Mouse (Mus musculus) megakaryocyte-erythroid progenitor cell, adult 5-6 weeks (primary cell): Measurements from ENCODE around the gene Nhsl1. TPM values are rescaled to one million over a fixed set of nuclear protein-coding genes. Genes with fewer than 3 reads are reported as not detected.
A peak's percentile ranks its signal among the peaks of the same experiment; 100 is the strongest.

Experiments used
- ATAC-seq: replicated peaks from 2 replicates; pipeline ENCODE4 v1.8.0; 2016; ENCODE audit warnings: mild to moderate bottlenecking, inconsistent platforms; ENCODE audit not compliant: severe bottlenecking, poor library complexity, low FRiP score, low TSS enrichment
- total RNA-seq, 2 experiments: library from RNA; stranded (forward) in 1 of 2; stranded (reverse) in 1 of 2; fragments of 200-1000, 215-1000 nt in 1 of 2; fragments of >200 nt in 1 of 2; fragmentation: Nextera tagmentation in 1 of 2; gene quantifications; 2 replicates each; pipeline ENCODE4 v1.2.3; 2014 to 2017

The Nhsl1 gene
- total RNA-seq, 2 experiments from 2014 or later: 1.2 TPM; not detected in 1

DNA sequence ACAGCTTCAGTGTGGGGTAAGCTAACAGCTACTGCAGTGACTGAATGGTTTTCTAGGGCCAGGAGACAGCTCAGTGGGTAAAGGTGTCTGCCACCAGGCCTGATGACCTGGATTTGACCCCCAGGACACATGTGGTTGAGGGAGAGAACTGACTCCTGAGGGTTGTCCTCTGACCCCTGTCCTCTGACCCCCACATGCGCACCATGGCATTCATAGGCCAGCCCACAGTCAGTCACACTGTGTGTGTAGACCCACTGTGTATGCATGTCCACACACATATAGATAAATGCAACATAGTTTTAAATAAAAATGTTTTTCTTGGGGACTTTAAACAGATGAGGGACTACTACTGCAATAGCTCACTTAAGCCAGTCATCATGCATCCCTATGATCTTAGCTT lies 22.1 kb downstream of the Nhsl1 start:
- ATAC-seq: no peak

DNA sequence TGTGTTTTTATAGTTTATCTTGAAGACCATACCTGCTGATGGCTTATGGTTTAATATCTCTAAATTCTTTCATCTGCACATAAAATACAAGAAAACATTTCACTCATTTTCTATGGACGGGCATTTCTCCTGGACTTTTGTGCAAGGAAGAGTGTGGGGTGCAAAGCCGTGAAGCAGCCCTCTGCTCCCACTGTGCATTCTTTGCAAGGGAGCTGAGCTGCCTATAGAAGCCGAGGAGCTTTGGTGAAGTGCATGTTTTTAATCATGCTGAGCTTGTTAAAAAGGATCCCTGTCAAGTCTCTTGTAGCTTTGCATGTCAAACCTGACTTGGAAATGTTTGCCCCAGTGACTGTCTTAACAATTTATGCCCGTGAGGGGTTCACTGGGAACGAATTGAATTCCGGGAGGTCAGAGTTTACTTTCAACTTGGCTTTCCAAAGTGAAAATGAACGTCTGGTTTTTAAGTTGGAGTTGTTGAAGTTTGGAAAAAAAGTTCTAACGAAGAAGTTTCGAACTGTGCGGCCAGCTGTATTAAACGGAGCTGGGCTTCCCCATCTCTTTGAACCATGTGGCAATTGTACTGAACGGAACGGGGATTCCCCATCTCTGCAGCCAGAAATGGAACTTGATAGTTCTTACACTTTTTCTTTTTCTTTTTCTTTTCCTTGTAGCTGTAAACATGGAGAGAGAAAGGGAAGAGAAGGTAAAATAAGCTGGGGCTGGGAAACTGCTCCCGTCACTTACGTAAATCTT lies 22.8 kb downstream of the Nhsl1 start:
- ATAC-seq: no peak

DNA sequence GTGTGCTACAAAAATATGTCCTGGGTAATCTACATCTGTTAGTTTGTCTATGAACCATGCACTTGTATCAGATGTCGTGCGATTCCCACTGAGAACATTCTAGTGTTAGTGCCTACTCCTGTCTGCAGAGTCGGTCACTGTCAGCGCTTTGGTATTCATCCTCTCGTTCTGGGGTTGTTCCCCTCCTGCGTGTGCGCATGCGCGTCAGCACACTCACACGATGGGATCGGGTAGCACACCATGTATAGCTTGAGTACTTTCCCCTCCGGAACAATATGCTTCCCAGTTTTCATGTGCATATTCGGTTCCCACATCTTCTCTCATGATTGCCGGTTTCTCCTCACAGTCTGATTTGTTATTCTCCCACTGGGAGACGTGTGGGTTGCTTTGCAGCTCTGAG lies 28.4 kb downstream of the Nhsl1 start:
- no peak for ATAC-seq

DNA sequence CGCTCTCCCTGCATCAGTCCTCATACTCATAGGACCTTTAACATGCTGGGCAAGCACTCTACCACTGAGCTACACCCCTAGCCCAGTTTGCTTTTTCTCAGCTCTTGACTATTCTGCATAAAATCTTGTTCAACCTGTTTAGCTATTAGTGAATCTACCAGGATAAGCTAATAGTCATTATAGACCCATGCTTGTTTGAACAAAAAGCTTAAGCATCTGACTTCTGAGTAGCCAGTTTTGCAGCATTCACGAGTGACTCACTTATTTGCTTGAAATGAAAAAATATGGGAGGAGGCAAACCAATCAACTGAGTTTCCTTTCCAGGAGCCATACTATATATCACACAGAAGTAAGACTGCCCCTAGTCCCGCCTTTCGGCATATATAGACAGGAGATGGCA lies 32.0 kb downstream of the Nhsl1 start:
- ATAC-seq: no peak

DNA sequence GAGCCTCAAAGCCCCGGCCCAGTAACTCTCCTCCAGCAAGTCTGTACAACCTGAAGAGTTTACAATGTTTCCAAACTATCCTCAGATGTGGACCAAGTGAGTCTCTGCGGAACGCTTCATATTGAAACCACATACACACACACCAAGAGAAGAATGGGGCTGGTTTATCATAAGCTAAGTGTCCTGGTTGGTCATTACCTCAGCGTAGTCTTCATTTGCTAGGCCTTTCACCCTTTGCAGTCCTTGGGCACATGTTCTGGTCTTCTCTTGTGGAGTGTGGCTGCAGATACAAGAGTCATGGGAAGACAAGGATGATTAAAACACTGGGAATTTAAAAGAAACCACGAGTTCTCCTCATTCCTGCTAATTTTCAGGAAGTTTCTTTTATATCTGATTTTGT lies 34.2 kb downstream of the Nhsl1 start:
- ATAC-seq: no peak

DNA sequence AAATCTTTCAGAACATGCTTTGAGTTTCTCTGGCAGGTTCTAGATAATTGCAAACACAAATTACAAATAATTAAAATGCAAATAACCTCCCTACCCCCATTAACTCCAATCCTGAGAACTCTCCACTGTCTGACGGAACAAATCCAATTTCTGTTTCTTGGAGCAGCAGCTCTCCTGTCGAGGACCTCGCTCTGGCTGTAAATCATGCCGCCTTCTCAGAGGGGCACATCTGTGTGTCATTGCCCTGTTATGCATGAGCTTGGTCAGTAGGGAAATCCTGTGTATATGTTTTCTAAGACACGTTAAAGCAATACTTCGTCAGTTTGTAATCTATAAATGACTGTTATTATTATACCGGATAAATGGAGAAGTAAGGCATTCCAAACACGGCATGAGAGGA lies 35.3 kb downstream of the Nhsl1 start:
- no peak for ATAC-seq

DNA sequence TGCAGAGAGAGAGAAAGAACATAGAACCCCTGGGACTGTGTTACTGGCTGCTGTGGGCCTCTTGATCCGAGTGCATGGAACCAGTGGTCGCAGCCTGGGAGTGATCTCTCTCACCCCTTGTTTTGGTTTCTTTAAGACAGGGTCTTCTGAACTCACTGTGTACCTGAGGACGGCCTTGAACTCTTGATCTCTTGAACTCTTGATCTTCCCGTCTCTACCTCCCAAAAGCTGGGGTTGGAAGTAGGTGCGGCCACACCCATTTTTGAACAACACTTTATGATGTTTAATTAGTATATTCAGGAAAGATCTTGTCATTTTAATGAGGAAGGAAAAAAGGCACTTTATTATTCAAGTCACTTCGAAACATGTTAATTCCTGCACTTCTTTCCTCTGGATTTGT lies 37.7 kb downstream of the Nhsl1 start:
- no peak for ATAC-seq

DNA sequence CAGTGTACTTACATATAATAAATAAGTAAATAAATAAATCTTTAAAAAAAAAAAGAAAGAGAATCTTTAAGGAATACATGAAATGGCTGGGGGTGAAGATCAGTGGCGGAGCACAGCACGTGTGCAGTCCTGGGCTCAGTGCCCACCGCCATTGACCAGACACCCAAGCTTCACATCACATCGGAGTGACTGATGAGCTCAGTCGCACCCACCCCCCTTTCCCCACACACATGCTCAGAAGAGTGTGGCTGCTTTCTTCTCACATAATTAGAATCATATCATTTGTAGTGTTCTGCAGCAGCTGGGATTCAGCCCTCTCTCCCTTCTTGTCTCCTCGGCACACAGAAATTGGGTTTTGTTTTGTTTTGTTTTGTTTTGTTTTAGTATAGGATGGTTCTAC lies 38.4 kb downstream of the Nhsl1 start:
- no peak for ATAC-seq

DNA sequence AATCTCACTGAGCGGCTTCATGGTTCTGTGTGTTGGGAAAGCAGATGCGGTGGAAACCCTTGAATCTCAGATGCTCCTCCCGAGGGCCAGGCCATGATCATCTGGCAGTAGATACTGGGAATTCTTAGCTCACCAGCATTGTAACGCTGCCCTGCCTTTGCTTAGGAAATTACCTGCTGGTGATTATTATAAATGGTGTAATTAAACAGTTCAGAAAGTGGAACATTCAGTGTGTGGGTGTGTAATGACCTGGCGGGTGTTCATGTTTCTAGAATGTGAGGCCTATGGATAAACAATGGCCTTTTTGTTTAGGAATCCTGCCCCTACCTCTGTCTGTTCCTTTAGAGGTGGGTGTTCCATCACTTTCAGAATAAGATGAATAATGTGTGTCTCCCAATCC lies 39.7 kb downstream of the Nhsl1 start:
- no peak for ATAC-seq

DNA sequence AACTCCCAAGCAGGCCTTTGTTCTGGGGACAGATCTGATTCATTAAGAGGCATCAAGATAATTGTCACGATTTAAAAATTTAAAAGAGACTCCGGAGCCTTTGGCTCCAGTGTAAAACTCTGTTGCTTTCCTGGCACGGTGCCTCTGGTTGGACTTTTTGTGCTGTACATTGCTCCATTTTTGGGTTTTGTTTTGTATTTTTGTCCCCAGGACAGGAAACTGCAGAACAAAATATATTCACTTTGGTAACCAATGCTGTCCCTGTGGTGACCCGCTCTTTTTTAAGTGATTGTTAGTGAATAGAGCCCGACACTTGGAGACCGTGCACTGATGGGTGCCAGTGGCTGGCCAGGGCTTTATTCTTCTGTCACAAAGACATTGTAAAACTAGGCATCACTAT lies 41.4 kb downstream of the Nhsl1 start:
- ATAC-seq: no peak

DNA sequence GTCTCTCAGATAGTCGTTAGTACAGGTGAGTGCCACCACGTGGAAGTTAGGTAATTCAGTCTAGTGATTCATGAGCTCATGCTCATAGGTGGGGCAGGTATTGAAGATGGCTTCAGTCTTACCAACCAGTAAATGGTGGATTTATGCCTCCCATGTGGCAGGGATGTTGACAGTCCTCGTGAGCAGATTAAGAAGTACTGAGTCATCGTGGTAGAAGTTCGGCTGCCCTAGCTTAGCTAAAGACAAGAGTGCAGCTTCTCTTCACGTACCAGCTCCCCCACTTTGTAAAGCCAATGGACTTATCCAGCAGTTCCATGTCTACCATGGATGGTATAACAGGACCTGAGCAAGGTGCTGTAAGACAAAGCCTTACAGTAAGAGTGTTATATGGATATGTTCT lies 46.6 kb downstream of the Nhsl1 start:
- ATAC-seq: no peak

DNA sequence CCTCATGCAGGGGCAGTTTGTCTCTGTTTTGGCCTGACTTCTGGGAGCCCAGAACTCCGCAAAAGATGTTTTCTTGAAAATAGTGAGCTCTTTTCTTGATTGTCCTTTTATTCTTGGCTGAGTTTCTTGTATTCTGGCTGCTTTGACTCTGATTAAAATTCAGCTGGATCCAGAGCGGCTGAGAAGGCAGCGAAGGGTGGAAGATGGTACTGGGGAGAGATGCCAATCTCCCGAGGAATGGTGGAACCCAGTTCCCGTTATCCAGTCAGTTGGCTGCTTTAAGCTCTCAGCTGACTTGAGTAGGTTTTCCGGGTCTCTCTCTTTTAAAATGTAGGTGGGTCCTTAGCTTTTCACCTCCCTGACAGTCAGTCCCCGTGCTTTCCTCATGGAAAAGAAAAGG lies 47.9 kb downstream of the Nhsl1 start:
- ATAC-seq: no peak

DNA sequence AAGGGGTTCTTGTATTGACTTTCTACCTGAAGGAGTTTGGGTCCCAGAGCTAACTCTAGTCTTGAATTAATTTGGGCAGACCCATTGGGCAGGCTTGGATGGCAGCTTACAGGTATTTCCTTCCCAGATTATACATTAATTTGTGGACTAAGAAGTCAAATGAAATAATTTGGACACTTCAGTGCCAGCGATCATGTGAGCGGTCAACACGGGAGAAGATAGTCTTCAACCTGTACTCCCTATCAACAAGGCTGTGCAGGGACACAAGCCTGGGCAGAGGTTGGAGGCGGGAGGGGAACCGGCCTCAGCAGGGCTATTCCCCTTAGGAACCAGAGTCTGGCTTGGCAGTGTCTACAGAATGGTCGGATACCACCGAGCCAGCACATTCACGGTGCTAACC lies 49.3 kb downstream of the Nhsl1 start:
- ATAC-seq: no peak

DNA sequence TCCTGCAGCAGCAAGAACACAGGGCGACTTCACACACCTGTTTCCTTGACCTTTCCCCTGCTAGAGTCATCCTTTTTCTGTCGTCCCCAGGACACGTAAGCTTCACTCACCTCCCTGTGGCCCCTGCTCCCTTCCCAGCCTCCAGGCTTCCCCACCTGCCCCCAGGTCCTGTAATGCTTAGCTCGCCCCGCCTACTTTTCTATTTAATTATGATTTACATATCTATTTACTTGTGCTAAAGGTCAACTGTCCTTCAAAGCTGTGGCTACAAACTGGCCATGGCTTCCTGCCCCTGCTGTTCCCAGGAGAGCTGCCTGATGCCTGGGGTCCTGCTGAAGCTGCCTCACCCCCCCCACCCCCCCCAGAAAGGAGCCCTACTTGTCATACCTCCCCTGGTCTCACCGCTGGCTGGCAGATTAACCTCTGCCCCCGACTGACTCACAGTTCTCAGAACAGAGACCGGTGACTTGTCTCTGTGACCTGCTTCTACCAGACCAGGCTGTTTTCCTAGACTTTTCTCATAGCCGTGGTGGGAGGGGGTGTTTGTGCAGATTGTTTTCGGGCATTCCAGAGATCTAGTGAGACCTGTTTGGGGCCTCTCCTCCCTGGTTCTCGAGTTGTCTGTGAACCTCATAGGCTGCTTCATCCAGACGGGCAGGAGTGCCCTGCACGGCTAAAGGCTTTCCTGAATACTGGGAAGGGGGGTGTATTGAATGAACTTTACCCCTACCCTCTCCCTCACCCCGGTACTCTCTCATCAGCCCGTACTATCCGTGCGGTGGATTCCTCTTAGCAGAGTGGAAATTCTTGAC lies 51.9 kb downstream of the Nhsl1 start:
- ATAC-seq: no peak

DNA sequence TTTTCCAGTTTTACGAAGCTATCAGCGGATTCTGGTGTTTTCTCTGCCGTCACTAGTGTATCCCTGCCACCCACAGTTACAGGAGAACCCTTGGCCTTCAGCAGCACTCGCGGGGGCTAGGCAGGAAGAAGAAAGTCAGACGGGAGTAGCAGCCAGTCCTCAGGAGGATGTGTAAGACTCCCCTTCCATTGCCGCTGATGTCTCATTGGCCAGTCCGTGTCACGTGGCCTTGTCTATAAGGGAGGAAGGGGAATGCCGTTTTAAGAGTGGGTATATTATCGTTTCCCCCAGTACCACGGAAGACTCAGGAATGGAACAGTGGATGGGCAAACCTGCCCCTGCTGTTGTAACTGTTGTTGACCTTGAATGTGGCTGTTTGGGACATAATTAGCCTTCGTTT lies 53.1 kb downstream of the Nhsl1 start:
- ATAC-seq: no peak

DNA sequence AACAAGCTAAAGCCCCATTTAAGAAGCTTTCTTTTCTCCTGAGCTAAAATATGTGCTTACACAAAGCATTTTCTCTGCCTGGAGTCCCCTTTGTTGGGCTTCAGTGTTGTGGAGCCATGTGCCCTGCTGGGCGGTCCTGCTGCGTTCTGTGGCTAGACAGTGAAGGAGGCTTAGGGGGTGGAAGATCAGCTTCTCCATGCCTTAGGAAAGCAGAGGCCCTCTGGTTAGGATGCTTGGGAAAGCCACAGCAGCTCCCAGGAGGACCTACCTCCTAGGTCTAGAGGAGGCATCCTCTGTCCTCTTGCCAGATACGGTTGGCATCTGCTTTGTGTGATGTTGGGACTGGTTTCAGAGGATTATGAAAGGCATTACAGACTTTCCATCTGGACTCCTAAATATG lies 56.5 kb downstream of the Nhsl1 start:
- ATAC-seq: no peak

DNA sequence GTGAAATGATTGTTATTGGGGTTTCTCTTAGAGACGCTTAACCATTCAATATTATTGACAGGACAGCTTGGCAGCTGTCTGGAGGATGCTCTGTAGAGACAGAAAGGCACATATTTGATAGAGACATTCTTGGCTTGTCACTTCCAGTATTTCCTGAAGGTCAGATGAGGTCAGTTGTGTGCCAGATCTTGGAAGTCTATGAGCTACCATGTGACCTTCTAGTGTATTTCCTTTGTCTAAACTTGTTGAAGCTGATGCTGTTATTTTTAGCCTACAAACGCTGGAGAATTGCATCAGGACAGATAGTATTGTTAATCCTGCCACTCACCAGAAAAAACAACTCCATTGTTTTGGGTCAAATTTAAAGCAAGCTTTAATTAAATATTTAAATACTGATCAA lies 66.0 kb downstream of the Nhsl1 start:
- no peak for ATAC-seq

DNA sequence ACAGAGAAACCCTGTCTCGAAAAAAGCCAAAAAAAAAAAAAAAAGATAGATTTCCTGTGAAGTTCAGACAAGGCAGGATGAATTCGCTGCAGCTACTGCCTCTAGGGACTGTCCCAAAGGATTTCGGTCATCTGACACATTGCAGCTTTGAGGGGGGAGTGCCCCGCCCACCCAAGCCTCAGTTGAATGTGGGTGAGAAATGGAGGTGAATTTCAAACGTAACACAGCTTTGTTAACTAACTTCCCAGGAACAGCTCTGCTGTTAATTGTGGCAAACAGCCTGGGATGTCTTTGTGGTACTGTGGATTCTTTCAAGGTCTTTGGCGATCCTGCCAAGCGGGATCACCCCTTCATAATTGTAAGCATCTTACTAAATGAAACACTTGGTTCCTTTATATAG lies 67.4 kb downstream of the Nhsl1 start:
- ATAC-seq: no peak

DNA sequence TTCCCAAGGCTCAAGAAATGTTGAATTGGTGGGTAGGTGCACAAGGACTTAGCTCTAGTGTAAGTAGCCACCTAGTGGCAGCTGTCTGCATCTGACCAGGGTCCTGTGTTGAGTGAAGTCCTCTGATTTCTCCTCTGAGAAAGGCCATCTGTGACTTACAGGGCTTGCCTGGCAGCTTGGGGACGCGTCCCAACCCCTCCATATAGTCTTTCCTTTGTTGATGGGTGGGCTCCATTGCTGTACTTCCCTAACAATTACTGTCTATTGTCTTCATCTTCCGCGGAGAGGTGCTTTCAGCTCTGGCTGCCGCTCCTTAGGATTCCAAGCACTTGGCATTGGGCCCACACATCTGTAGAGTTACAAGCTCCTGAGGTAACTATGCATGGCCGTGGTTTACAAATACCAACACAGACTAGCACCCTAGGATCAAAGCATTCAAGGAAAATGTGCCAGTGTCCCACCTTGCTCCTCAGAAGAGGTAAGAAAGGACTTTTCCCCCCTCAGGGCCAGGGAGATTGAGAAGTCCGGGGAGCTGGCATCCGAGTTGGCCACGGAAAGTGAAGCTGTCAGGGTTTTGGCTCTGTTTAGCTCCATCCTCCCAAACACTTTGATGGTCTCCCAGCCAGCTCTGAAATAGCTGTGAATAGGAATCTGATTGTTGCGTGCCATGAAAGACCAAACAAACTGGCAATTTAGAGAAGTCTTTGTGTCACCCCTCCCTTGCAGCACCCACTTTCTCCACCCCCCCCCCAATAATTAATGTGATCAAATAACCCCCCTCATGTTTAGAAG lies 70.2 kb downstream of the Nhsl1 start:
- peak; percentile 83 for ATAC-seq

DNA sequence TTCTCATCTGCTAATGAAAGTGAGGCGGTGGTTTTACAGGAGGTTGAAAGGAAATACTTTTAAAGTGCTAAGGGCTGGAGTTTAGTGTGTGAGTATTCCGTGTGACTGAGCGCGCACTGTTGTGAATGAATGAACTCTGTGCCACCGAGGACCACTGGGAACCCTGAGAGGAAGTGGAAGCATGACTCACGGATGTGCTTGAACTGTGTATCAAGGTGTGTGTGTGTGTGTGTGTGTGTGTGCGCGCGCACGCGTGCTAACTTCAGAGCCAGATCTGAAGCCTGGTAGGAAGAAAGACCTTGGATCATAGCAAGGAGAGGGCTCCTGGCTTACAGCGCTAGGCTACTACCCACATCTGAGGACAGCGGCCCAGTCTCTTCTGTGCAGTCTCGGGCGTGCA lies 71.2 kb downstream of the Nhsl1 start:
- ATAC-seq: no peak
